Mouse (Mus musculus): ENCODE measurements around the gene Hip1.
"Not testable (repeated sequence)": the region's sequence is repeated elsewhere in the genome, so short reads cannot be mapped to it uniquely, and the experiment has no call there.

DNA sequence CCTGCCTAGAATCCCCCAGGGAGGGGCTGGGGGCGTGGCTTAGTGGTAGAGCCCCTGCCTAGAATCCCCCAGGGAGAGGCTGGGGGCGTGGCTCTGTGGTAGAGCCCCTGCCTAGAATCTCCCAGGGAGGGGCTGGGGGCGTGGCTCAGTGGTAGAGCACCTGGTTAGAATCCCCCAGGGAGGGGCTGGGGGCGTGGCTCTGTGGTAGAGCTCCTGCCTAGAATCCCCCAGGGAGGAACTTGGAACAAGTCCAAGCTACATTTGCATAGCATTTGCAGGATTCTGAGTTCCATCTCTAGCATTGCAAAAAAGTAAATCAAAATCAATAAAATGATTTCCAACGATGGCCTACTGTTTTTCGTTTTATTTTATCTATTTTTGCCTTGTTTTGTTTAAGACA lies 61.1 kb downstream of the Hip1 start:
- TF ChIP-seq CTCF (IDR thresholded peaks at IDR 0.05; ENCODE audit: low read depth, low read length); EP300 (IDR thresholded peaks at IDR 0.05; ENCODE audit: insufficient read depth, low read depth, low read length): not testable (repeated sequence)

Data from ES-Bruce4 (cell line).